Mouse (Mus musculus) myocyte (in vitro differentiated cells): ENCODE measurements at regions not wholly inside any gene's neighbourhood (a gene's known extent, or its start where the extent isn't known, plus 50 kb on each side); places are given as distances from the start of the nearest gene placed in this dataset.

Experiments used
- POLR2A ChIP-seq: IDR thresholded peaks from one replicate; pipeline ENCODE4 v1.6.1; 2011; ENCODE audit warnings: low read depth, mild to moderate bottlenecking, control low read depth, moderate library complexity; ENCODE audit not compliant: insufficient read length
- USF1 ChIP-seq: IDR thresholded peaks from one replicate; pipeline ENCODE4 v1.6.1; 2011; ENCODE audit warnings: low read depth, mild to moderate bottlenecking, control low read depth, moderate library complexity

GRCm38 (mm10) chr10:99902280-99903231 lies 112.9 kb upstream of the Kitl start:
- TF ChIP-seq POLR2A = no peak
- TF ChIP-seq USF1 = no peak
